Mouse (Mus musculus): Measurements from ENCODE around the gene Hspb8.

DNA sequence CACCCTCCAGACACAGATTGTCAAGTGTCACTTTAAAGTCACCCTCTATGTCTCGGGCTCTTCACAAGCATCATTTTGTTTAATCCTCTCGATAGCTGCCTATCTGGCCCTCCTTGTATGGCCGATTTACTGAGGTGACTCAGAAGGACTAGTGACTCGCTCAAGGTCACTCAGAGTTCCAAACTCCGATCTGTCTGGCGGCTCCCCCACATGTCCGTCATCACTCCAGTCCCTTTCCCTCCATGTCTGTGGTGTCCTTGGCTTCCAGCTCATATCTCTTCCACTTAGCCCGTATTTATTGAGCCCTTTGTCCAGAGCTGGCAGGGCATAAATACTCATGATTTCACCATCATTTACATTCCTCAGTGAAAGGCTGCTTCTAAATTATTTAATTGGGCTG is 28.2 kb upstream of the Hspb8 start:
- no peak for TF ChIP-seq ETS1 (IDR thresholded peaks at IDR 0.05; ENCODE audit: low read depth, low read length)
- no peak for TF ChIP-seq ZNF384 (IDR thresholded peaks at IDR 0.05; ENCODE audit: low read depth, low read length)
- no peak for TF ChIP-seq ZKSCAN1 (IDR thresholded peaks at IDR 0.05; ENCODE audit: low read depth, low read length)
- no peak for TF ChIP-seq NRF1 (IDR thresholded peaks at IDR 0.05; ENCODE audit: insufficient read depth, low read depth, low read length, poor library complexity, severe bottlenecking)
- TF ChIP-seq CTCF (IDR thresholded peaks at IDR 0.05 in 2 of 3, conservative IDR thresholded peaks at IDR 0.05 in 1 of 3; ENCODE audit: control insufficient read depth in 1 of 3, insufficient read depth in 1 of 3, low read depth in 2 of 3, low read length in 3 of 3, poor library complexity in 1 of 3, severe bottlenecking in 1 of 3): no peak
- TF ChIP-seq MAFK (IDR thresholded peaks at IDR 0.05; ENCODE audit: borderline replicate concordance, low read depth, low read length): no peak
- TF ChIP-seq ZC3H11A (IDR thresholded peaks at IDR 0.05; ENCODE audit: low read depth, low read length): no peak
- no peak for TF ChIP-seq UBTF (IDR thresholded peaks at IDR 0.05; ENCODE audit: borderline replicate concordance, insufficient read depth, low read depth, low read length)
- no peak for TF ChIP-seq ZMIZ1 (IDR thresholded peaks at IDR 0.05; ENCODE audit: low read depth, low read length)
- TF ChIP-seq POLR2A (IDR thresholded peaks at IDR 0.05; ENCODE audit: control insufficient read depth in 1 of 2, insufficient read depth in 1 of 2, low read depth in 1 of 2, low read length in 2 of 2, poor library complexity in 1 of 2): no peak
- TF ChIP-seq HCFC1 (IDR thresholded peaks at IDR 0.05; ENCODE audit: low read depth, low read length): no peak
- no peak for TF ChIP-seq SMC3 (IDR thresholded peaks at IDR 0.05; ENCODE audit: low read depth, low read length)

Measured in MEL (cell line).